Mouse (Mus musculus) liver, embryonic 15.5 days (tissue): ENCODE results near the gene Pfkfb3. TPM values are rescaled to one million over a fixed set of nuclear protein-coding genes. Genes with fewer than 3 reads are reported as not detected.

Experiments used
- ATAC-seq: fragments of 200-750 bp; cut with Nextera tagmentation; 2 replicates; pipeline ENCODE4 v1.8.0; 2017; ENCODE audit warnings: moderate number of reproducible peaks, mild to moderate bottlenecking, moderate library complexity; ENCODE audit not compliant: insufficient read depth
- H3K27ac ChIP-seq: fragments of 300-500 bp; sonication (generic); replicated peaks from 2 replicates; pipeline ENCODE4 v1.5.1; 2015; ENCODE audit warnings: mild to moderate bottlenecking, inconsistent platforms
- H3K27me3 ChIP-seq: fragments of 300-500 bp; sonication (generic); 2 replicates; pipeline ENCODE4 v1.6.1; 2015; ENCODE audit warnings: mild to moderate bottlenecking, inconsistent platforms
- H3K36me3 ChIP-seq: fragments of 300-500 bp; sonication (generic); replicated peaks from 2 replicates; pipeline ENCODE4 v1.6.1; 2015; ENCODE audit warnings: moderate library complexity, mild to moderate bottlenecking, inconsistent platforms
- H3K4me1 ChIP-seq: fragments of 300-500 bp; sonication (generic); replicated peaks from 2 replicates; pipeline ENCODE4 v1.6.1; 2015; ENCODE audit warnings: inconsistent platforms
- H3K4me2 ChIP-seq: fragments of 300-500 bp; sonication (generic); 2 replicates; pipeline ENCODE4 v1.6.1; 2015; ENCODE audit warnings: moderate library complexity, mild to moderate bottlenecking, inconsistent platforms
- H3K4me3 ChIP-seq: fragments of 300-500 bp; sonication (generic); replicated peaks from 2 replicates; pipeline ENCODE4 v1.5.1; 2015; ENCODE audit warnings: mild to moderate bottlenecking, inconsistent platforms
- H3K9ac ChIP-seq: fragments of 300-500 bp; sonication (generic); 2 replicates; pipeline ENCODE4 v1.6.1; 2015; ENCODE audit warnings: moderate library complexity, mild to moderate bottlenecking, inconsistent platforms
- H3K9me3 ChIP-seq: fragments of 300-500 bp; sonication (generic); replicated peaks from 2 replicates; pipeline ENCODE4 v1.6.1; 2016; ENCODE audit warnings: inconsistent platforms
- WGBS: fragments of 180-500 bp; shearing (Covaris S2); methylation state at CpG from one replicate; pipeline ENCODE4 v1.1.7; 2015; ENCODE audit warnings: mixed read lengths; ENCODE audit not compliant: insufficient replicate concordance; 5-methylcytosine and 5-hydroxymethylcytosine counted together
- polyA plus RNA-seq: library from polyadenylated mRNA; unstranded; fragments of >200 nt; fragmentation: Nextera tagmentation; extraction: Ambion mirVana; gene quantifications from 2 replicates; pipeline ENCODE4 v1.2.1, GENCODE M21; 2015

The Pfkfb3 gene
- polyA plus RNA-seq, 1 experiment from 2014 or later: 4.6 TPM

- WGBS: 1% methylated on average over 15 of the region's 15 CpGs
- H3K36me3 ChIP-seq: no peaks in the 10 kb centered on the region
- no peak overlapping the region for H3K27ac ChIP-seq
- H3K4me1 ChIP-seq: peaks cover 33% of the 10 kb centered on the region
- ATAC-seq: no peak
- H3K9ac ChIP-seq: no peak overlapping the region
- H3K9me3 ChIP-seq: no peaks in the 10 kb centered on the region
- peaks cover 46% of the 10 kb centered on the region for H3K27me3 ChIP-seq
- peak overlapping the region; percentile 74 for H3K4me2 ChIP-seq
- peak overlapping the region; percentile 57 for H3K4me3 ChIP-seq
These were observed 51.6 kb downstream of the Pfkfb3 start for GRCm38 (mm10) chr2:11502255-11502765.

GRCm38 (mm10) chr2:11501301-11502254 is 52.3 kb downstream of the Pfkfb3 start:
- no peaks in the 10 kb centered on the region for H3K36me3 ChIP-seq
- no peaks in the 10 kb centered on the region for H3K9me3 ChIP-seq
- H3K27ac ChIP-seq: peak overlapping the region; percentile 57; the same call in 1 of the 2 replicates
- peak overlapping the region; percentile 74 for H3K4me2 ChIP-seq
- peak; percentile 71 for ATAC-seq
- under 1% methylated on average over 76 of the region's 76 CpGs for WGBS
- peaks cover 46% of the 10 kb centered on the region for H3K27me3 ChIP-seq
- peaks cover 33% of the 10 kb centered on the region for H3K4me1 ChIP-seq
- H3K9ac ChIP-seq: peak overlapping the region; percentile 35
- peak overlapping the region; percentile 57 for H3K4me3 ChIP-seq

- peaks cover 33% of the 10 kb centered on the region for H3K4me1 ChIP-seq
- WGBS: 31% methylated on average over 8 of the region's 8 CpGs
These were observed 53.2 kb downstream of the Pfkfb3 start for GRCm38 (mm10) chr2:11500666-11501065.

GRCm38 (mm10) chr2:11496601-11497031 is 57.3 kb downstream of the Pfkfb3 start:
- H3K27me3 ChIP-seq: peaks cover 12% of the 10 kb centered on the region
- H3K4me1 ChIP-seq: peaks cover 16% of the 10 kb centered on the region
- H3K4me3 ChIP-seq: no peak overlapping the region
- H3K9me3 ChIP-seq: no peaks in the 10 kb centered on the region
- peaks cover 16% of the 10 kb centered on the region for H3K36me3 ChIP-seq
- H3K9ac ChIP-seq: no peak overlapping the region
- 51% methylated on average over 3 of the region's 3 CpGs for WGBS
- H3K27ac ChIP-seq: no peak overlapping the region
- no peak overlapping the region for H3K4me2 ChIP-seq
- no peak for ATAC-seq

More at GRCm38 (mm10) chr2:11500666-11501065, 53.2 kb downstream of the Pfkfb3 start:
- ATAC-seq: peak; percentile 14; the same call in 1 of the 2 replicates
- Histone ChIP-seq H3K9ac (peak overlapping the region; percentile 35; the same call in 1 of the 2 replicates), H3K27me3 (peaks cover 46% of the 10 kb centered on the region), H3K9me3 (no peaks in the 10 kb centered on the region), H3K36me3 (no peaks in the 10 kb centered on the region), H3K27ac (no peak overlapping the region), H3K4me2 (peak overlapping the region; percentile 74), H3K4me3 (peak overlapping the region; percentile 57)

- ATAC-seq: no peak
- peaks cover 30% of the 10 kb centered on the region for H3K36me3 ChIP-seq
- H3K9ac ChIP-seq: no peak overlapping the region
- H3K27ac ChIP-seq: no peak overlapping the region
- H3K4me1 ChIP-seq: peaks cover 4% of the 10 kb centered on the region
- no peak overlapping the region for H3K4me3 ChIP-seq
- WGBS: 68% methylated on average over 7 of the region's 7 CpGs
- H3K27me3 ChIP-seq: no peaks in the 10 kb centered on the region
- no peak overlapping the region for H3K4me2 ChIP-seq
- no peaks in the 10 kb centered on the region for H3K9me3 ChIP-seq
These were observed 59.0 kb downstream of the Pfkfb3 start for GRCm38 (mm10) chr2:11494841-11495255.

GRCm38 (mm10) chr2:11492855-11493254 is 61.0 kb downstream of the Pfkfb3 start:
- no peak overlapping the region for H3K4me2 ChIP-seq
- H3K36me3 ChIP-seq: peaks cover 42% of the 10 kb centered on the region
- ATAC-seq: no peak
- no peaks in the 10 kb centered on the region for H3K27me3 ChIP-seq
- H3K9me3 ChIP-seq: no peaks in the 10 kb centered on the region
- H3K27ac ChIP-seq: no peak overlapping the region
- no peak overlapping the region for H3K9ac ChIP-seq
- WGBS: 75% methylated on average over 5 of the region's 5 CpGs
- H3K4me1 ChIP-seq: no peaks in the 10 kb centered on the region
- H3K4me3 ChIP-seq: no peak overlapping the region

- WGBS: 67% methylated on average over 3 of the region's 3 CpGs
- Histone ChIP-seq H3K9me3 (no peaks in the 10 kb centered on the region), H3K36me3 (peaks cover 53% of the 10 kb centered on the region), H3K9ac (no peak overlapping the region), H3K4me2 (no peak overlapping the region), H3K4me3 (no peak overlapping the region), H3K27me3 (no peaks in the 10 kb centered on the region), H3K27ac (no peak overlapping the region), H3K4me1 (no peaks in the 10 kb centered on the region)
- no peak for ATAC-seq
These were observed 62.4 kb downstream of the Pfkfb3 start for GRCm38 (mm10) chr2:11491471-11491870.

GRCm38 (mm10) chr2:11490554-11490953 is 63.3 kb downstream of the Pfkfb3 start:
- H3K36me3 ChIP-seq: peaks cover 55% of the 10 kb centered on the region

GRCm38 (mm10) chr2:11483226-11483625 is 70.7 kb downstream of the Pfkfb3 start:
- no peak overlapping the region for H3K4me3 ChIP-seq
- peaks cover 61% of the 10 kb centered on the region for H3K36me3 ChIP-seq
- no peaks in the 10 kb centered on the region for H3K27me3 ChIP-seq
- no peak overlapping the region for H3K27ac ChIP-seq
- no peak overlapping the region for H3K4me2 ChIP-seq
- WGBS: 73% methylated on average over 4 of the region's 4 CpGs
- no peak overlapping the region for H3K9ac ChIP-seq
- ATAC-seq: no peak
- 0 out of 2 replicates have a peak, but pooled peaks cover 2% of the 10 kb centered on the region for H3K4me1 ChIP-seq
- H3K9me3 ChIP-seq: no peaks in the 10 kb centered on the region

More at GRCm38 (mm10) chr2:11490554-11490953, 63.3 kb downstream of the Pfkfb3 start:
- Histone ChIP-seq H3K9ac (no peak overlapping the region), H3K4me2 (no peak overlapping the region), H3K27ac (no peak overlapping the region), H3K4me1 (no peaks in the 10 kb centered on the region), H3K27me3 (no peaks in the 10 kb centered on the region), H3K9me3 (no peaks in the 10 kb centered on the region), H3K4me3 (no peak overlapping the region)
- ATAC-seq: no peak
- WGBS: 62% methylated on average over 4 of the region's 4 CpGs

GRCm38 (mm10) chr2:11482364-11482763 is 71.5 kb downstream of the Pfkfb3 start:
- H3K4me1 ChIP-seq: 0 out of 2 replicates have a peak, but pooled peaks cover 2% of the 10 kb centered on the region
- H3K36me3 ChIP-seq: peaks cover 57% of the 10 kb centered on the region
- H3K27me3 ChIP-seq: no peaks in the 10 kb centered on the region
- H3K27ac ChIP-seq: no peak overlapping the region
- H3K4me3 ChIP-seq: no peak overlapping the region
- H3K9ac ChIP-seq: no peak overlapping the region
- H3K4me2 ChIP-seq: no peak overlapping the region
- H3K9me3 ChIP-seq: no peaks in the 10 kb centered on the region
- ATAC-seq: no peak
- 68% methylated on average over 7 of the region's 7 CpGs for WGBS

- H3K9ac ChIP-seq: no peak overlapping the region
- no peak overlapping the region for H3K4me3 ChIP-seq
- no peak for ATAC-seq
- no peak overlapping the region for H3K4me2 ChIP-seq
- H3K27ac ChIP-seq: no peak overlapping the region
- H3K4me1 ChIP-seq: 0 out of 2 replicates have a peak, but pooled peaks cover 2% of the 10 kb centered on the region
- no peaks in the 10 kb centered on the region for H3K9me3 ChIP-seq
- H3K36me3 ChIP-seq: peaks cover 67% of the 10 kb centered on the region
- 24% methylated on average over 2 of the region's 2 CpGs for WGBS
- H3K27me3 ChIP-seq: no peaks in the 10 kb centered on the region
These were observed 74.9 kb downstream of the Pfkfb3 start for GRCm38 (mm10) chr2:11478960-11479359.
